Mouse (Mus musculus) liver, postnatal 0 days (tissue): ENCODE data around the gene Nvl.

Source experiments
- CTCF ChIP-seq: sonication (generic); IDR thresholded peaks from 2 replicates; pipeline ENCODE4 v1.5.1; 2016; ENCODE audit warnings: antibody characterized with exemption, low read depth
- EP300 ChIP-seq: IDR thresholded peaks from 2 replicates; pipeline ENCODE4 v1.6.1; 2016; ENCODE audit warnings: antibody characterized with exemption, low read depth, mild to moderate bottlenecking

GRCm38 (mm10) chr1:181124145-181124544 is 19.9 kb downstream of the Nvl start:
- no peak for TF ChIP-seq CTCF
- TF ChIP-seq EP300 = no peak
